Mouse (Mus musculus): ENCODE measurements around the gene Pomt1. TPM values are rescaled to one million over a fixed set of nuclear protein-coding genes. Genes with fewer than 3 reads are reported as not detected.

The Pomt1 gene
- polyA plus RNA-seq, 1 experiment from 2014 or later, result 20.2 TPM

DNA sequence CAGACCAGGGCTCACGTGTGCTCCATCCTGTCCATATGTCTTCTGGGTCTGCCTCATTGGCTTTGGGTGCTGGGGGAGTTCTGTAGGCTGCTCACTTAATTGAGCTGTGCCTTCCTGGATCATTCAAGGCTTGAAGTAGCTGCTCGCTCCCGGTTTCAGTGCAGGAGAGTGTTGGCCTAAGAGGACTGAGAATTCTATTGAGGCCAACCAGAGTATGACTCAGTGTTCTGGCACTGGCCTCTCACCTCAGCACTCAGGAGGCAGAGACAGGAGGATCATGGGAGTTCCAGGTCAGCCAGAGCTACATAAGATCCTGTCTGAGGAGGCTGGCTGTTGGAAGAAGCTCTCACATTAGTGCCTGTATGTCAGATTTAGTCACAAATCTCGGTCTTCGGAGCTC lies 18.3 kb upstream of the Pomt1 start:
- H3K36me3 ChIP-seq (ENCODE audit: control insufficient read depth, insufficient read depth, low read length), result peaks cover 100% of the 10 kb centered on the region
- H3K4me1 ChIP-seq (ENCODE audit: control insufficient read depth, insufficient read depth, low read length), result no peaks in the 10 kb centered on the region
- DNase-seq (ENCODE audit: low spot score), result no peak
- H3K4me2 ChIP-seq (ENCODE audit: low read depth, low read length), result no peak overlapping the region
- H3K27me3 ChIP-seq (replicated peaks; ENCODE audit: control insufficient read depth, insufficient read depth, low read length), result no peaks in the 10 kb centered on the region
- no peak overlapping the region for H3K9ac ChIP-seq (ENCODE audit: low read depth, low read length)
- WGBS, result 91% methylated on average over 5 of the region's 5 CpGs
- ATAC-seq (ENCODE audit: low read depth), result no peak
- no peaks in the 10 kb centered on the region for H3K9me3 ChIP-seq (ENCODE audit: control insufficient read depth, low read length)
- H3K27ac ChIP-seq (replicated peaks; ENCODE audit: low read depth, low read length), result no peak overlapping the region
- no peak overlapping the region for H3K4me3 ChIP-seq (ENCODE audit: low read depth, low read length)

DNA sequence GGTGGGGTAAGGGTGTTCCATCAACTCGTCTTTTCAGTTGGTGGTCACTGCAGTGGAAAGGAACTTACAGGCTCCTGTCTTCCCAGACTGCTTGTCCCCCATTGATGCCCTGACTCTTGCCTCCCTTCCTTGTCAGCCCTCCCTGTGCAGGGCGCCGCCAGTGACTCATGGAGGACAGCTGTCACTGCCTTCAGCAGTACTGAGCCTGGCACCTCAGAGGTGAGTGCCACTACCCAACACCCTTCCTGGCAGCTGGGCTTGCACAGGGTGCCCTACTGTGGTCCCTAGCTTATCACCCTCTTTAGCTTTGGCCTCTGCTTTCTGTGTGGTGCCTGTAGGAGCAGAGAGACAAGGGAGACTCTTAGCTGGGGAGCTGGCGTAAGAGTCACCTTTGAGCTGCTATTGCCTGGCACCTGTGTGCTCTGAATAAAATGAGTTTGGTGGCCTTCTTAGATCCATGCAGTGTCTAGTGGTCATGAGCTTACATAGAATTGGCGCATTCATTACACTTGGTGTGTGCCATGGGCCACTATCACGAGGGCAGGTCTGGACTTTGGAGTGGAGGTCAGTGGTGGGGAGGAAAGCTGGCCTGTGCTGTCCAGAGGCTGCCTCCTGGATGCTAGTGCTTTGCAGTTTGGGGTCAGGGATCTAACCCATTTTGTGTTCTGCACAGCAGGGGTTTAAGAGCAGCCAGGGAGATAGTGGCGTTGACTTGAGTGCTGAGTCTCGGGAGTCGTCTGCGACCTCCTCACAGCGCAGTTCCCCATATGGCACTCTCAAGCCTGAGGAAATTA lies 17.7 kb upstream of the Pomt1 start:
- no peak for DNase-seq (ENCODE audit: low spot score)
- H3K4me2 ChIP-seq (ENCODE audit: low read depth, low read length), result no peak overlapping the region
- peaks cover 100% of the 10 kb centered on the region for H3K36me3 ChIP-seq (ENCODE audit: control insufficient read depth, insufficient read depth, low read length)
- H3K9ac ChIP-seq (ENCODE audit: low read depth, low read length), result no peak overlapping the region
- 89% methylated on average over 9 of the region's 11 CpGs for WGBS
- H3K4me1 ChIP-seq (ENCODE audit: control insufficient read depth, insufficient read depth, low read length), result no peaks in the 10 kb centered on the region
- H3K27ac ChIP-seq (replicated peaks; ENCODE audit: low read depth, low read length), result no peak overlapping the region
- ATAC-seq (ENCODE audit: low read depth), result no peak
- H3K4me3 ChIP-seq (ENCODE audit: low read depth, low read length), result no peak overlapping the region
- no peaks in the 10 kb centered on the region for H3K27me3 ChIP-seq (replicated peaks; ENCODE audit: control insufficient read depth, insufficient read depth, low read length)
- H3K9me3 ChIP-seq (ENCODE audit: control insufficient read depth, low read length), result no peaks in the 10 kb centered on the region

DNA sequence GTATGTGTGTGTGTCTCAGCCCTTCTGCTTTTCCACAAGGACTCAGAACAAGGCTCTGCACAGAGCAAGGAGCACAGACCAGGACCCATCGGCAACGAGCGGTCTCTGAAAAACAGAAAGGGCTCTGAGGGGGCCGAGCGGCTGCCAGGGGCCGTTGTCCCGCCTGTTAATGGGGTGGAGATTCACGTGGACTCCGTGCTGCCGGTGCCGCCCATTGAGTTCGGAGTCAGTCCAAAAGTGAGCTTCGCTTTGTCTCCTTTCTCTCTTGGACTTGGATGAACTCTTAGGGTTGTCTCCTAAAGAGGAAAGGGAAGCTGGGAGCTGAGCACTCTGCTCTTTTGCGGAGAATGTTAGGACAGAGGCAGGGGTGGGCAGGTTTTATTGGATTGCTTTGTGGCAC lies 16.9 kb upstream of the Pomt1 start:
- ATAC-seq (ENCODE audit: low read depth) (no peak), DNase-seq (ENCODE audit: low spot score) (no peak)
- H3K4me1 ChIP-seq (ENCODE audit: control insufficient read depth, insufficient read depth, low read length), result no peaks in the 10 kb centered on the region

DNA sequence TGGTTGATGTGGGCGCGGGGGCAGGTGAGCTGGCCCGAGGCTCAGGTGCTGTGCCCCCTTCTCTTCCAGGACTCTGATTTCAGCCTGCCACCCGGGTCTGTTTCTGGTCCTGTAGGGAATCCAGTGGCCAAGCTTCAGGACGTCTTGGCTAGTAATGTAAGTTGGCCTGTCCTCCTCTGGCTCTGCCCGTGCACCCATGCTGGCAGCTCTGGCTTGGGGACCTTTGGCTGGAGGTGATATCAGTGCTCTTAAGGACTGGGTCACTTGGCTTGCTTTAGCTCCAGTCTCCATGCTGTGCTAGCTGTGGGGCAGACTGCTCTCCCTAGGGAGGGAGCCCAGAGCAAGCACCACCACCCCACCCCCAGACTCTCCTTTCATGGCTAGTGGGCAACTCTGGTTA lies 16.4 kb upstream of the Pomt1 start:
- DNase-seq (ENCODE audit: low spot score), result no peak
- no peak overlapping the region for H3K4me3 ChIP-seq (ENCODE audit: low read depth, low read length)
- H3K27me3 ChIP-seq (replicated peaks; ENCODE audit: control insufficient read depth, insufficient read depth, low read length), result no peaks in the 10 kb centered on the region
- no peak overlapping the region for H3K27ac ChIP-seq (replicated peaks; ENCODE audit: low read depth, low read length)
- H3K4me2 ChIP-seq (ENCODE audit: low read depth, low read length), result no peak overlapping the region
- WGBS, result 93% methylated on average over 4 of the region's 6 CpGs
- no peaks in the 10 kb centered on the region for H3K9me3 ChIP-seq (ENCODE audit: control insufficient read depth, low read length)
- no peak overlapping the region for H3K9ac ChIP-seq (ENCODE audit: low read depth, low read length)
- ATAC-seq (ENCODE audit: low read depth), result no peak
- H3K4me1 ChIP-seq (ENCODE audit: control insufficient read depth, insufficient read depth, low read length), result no peaks in the 10 kb centered on the region
- peaks cover 100% of the 10 kb centered on the region for H3K36me3 ChIP-seq (ENCODE audit: control insufficient read depth, insufficient read depth, low read length)

More for the DNA sequence above, 16.9 kb upstream of the Pomt1 start:
- WGBS, result 92% methylated on average over 14 of the region's 14 CpGs
- no peak overlapping the region for H3K27ac ChIP-seq (replicated peaks; ENCODE audit: low read depth, low read length)
- peaks cover 100% of the 10 kb centered on the region for H3K36me3 ChIP-seq (ENCODE audit: control insufficient read depth, insufficient read depth, low read length)
- H3K4me3 ChIP-seq (ENCODE audit: low read depth, low read length), result no peak overlapping the region
- no peak overlapping the region for H3K4me2 ChIP-seq (ENCODE audit: low read depth, low read length)
- H3K9ac ChIP-seq (ENCODE audit: low read depth, low read length), result no peak overlapping the region
- H3K27me3 ChIP-seq (replicated peaks; ENCODE audit: control insufficient read depth, insufficient read depth, low read length), result no peaks in the 10 kb centered on the region
- H3K9me3 ChIP-seq (ENCODE audit: control insufficient read depth, low read length), result no peaks in the 10 kb centered on the region

DNA sequence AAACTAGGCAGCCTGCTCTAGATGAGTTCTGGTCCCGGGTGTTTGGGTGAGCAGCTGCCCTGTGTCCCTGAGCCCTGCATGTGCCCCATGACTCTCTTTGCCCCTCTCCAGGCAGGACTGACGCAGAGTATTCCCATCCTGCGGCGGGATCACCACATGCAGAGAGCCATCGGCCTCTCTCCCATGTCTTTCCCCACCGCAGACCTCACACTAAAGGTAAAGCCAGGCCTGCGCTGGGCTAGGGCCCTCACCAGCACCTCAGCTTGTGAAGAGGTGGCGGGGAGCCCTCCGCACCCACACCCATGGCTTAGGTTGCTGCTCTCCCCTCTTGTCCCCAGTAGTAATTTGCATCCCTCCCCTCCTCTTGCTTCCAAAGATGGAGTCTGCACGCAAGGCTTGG lies 15.4 kb upstream of the Pomt1 start:
- H3K9me3 ChIP-seq (ENCODE audit: control insufficient read depth, low read length), result no peaks in the 10 kb centered on the region
- peaks cover 100% of the 10 kb centered on the region for H3K36me3 ChIP-seq (ENCODE audit: control insufficient read depth, insufficient read depth, low read length)
- no peak for ATAC-seq (ENCODE audit: low read depth)
- no peak overlapping the region for H3K4me3 ChIP-seq (ENCODE audit: low read depth, low read length)
- 97% methylated on average over 9 of the region's 10 CpGs for WGBS
- H3K4me2 ChIP-seq (ENCODE audit: low read depth, low read length), result no peak overlapping the region
- DNase-seq (ENCODE audit: low spot score), result no peak
- no peak overlapping the region for H3K27ac ChIP-seq (replicated peaks; ENCODE audit: low read depth, low read length)
- H3K9ac ChIP-seq (ENCODE audit: low read depth, low read length), result no peak overlapping the region
- H3K4me1 ChIP-seq (ENCODE audit: control insufficient read depth, insufficient read depth, low read length), result no peaks in the 10 kb centered on the region
- no peaks in the 10 kb centered on the region for H3K27me3 ChIP-seq (replicated peaks; ENCODE audit: control insufficient read depth, insufficient read depth, low read length)

DNA sequence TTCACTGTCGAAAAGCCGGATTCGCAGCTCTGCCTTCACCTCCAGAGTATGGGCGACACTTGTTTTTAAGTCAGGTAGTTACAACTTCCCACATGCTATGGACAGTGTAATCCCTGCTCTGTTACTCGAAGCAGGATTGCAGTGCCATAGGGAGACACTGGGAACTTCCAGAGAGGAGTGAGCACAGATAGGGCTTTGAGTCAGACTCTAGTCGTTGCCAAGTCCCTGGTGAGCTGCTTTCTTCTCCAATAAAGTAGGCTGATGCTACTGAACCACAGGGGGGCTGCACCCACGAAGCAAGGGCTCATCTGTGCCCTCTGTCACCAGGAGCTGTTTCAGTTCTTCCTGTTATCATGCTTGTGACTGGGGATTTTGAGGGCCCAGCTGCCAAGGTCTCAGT lies 14.8 kb upstream of the Pomt1 start:
- Histone ChIP-seq H3K9ac (ENCODE audit: low read depth, low read length) (no peak overlapping the region), H3K27ac (replicated peaks; ENCODE audit: low read depth, low read length) (no peak overlapping the region), H3K9me3 (ENCODE audit: control insufficient read depth, low read length) (no peaks in the 10 kb centered on the region), H3K4me3 (ENCODE audit: low read depth, low read length) (no peak overlapping the region), H3K36me3 (ENCODE audit: control insufficient read depth, insufficient read depth, low read length) (peaks cover 100% of the 10 kb centered on the region), H3K27me3 (replicated peaks; ENCODE audit: control insufficient read depth, insufficient read depth, low read length) (no peaks in the 10 kb centered on the region), H3K4me2 (ENCODE audit: low read depth, low read length) (no peak overlapping the region), H3K4me1 (ENCODE audit: control insufficient read depth, insufficient read depth, low read length) (no peaks in the 10 kb centered on the region)
- WGBS, result 89% methylated on average over 7 of the region's 7 CpGs
- ATAC-seq (ENCODE audit: low read depth), result no peak
- DNase-seq (ENCODE audit: low spot score), result no peak

DNA sequence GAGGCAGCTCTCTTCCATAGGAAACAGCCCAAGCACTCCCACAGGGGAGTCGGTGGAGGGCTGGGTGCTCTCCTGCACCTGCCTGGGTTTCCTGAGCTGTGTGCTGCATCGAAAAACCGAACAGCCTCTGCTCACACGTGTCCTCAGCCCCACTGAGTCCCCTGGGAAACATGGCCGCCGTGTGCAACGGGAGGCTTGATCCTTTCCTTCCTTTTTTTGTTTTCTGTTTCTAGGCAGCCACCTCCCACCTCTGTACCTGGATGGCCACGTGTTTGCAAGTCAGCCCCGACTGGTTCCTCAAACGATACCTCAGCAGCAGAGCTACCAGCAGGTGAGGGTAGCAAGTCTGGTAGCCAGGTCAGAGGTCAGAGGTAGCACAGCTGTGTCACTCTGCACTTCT lies 14.3 kb upstream of the Pomt1 start:
- Histone ChIP-seq H3K27ac (replicated peaks; ENCODE audit: low read depth, low read length) (no peak overlapping the region), H3K27me3 (replicated peaks; ENCODE audit: control insufficient read depth, insufficient read depth, low read length) (no peaks in the 10 kb centered on the region), H3K36me3 (ENCODE audit: control insufficient read depth, insufficient read depth, low read length) (peaks cover 100% of the 10 kb centered on the region), H3K9ac (ENCODE audit: low read depth, low read length) (no peak overlapping the region), H3K4me1 (ENCODE audit: control insufficient read depth, insufficient read depth, low read length) (no peaks in the 10 kb centered on the region), H3K4me3 (ENCODE audit: low read depth, low read length) (no peak overlapping the region), H3K4me2 (ENCODE audit: low read depth, low read length) (no peak overlapping the region), H3K9me3 (ENCODE audit: control insufficient read depth, low read length) (no peaks in the 10 kb centered on the region)
- DNase-seq (ENCODE audit: low spot score), result no peak
- WGBS, result 91% methylated on average over 10 of the region's 10 CpGs
- no peak for ATAC-seq (ENCODE audit: low read depth)

DNA sequence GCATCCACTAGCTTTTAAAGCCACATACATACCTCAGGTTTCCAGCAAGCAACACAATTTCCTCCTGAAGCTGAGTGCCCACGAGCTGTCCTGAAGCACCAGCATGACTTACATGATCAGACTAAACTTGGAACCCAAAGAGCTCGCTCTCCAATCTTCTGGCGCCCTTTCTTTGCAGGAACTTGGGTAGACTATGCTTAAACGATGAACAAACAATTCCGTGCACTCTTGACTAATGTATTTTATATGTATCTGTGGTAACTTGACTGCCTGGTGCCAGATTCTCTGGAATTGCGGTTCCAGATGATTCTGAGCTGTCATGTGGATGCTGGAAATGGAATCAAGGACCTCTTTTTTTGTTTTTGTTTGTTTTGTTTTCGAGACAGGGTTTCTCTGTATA lies 957 bp upstream of the Pomt1 start:
- WGBS, result 30% methylated on average over 7 of the region's 7 CpGs
- ATAC-seq (ENCODE audit: low read depth), result no peak
- Histone ChIP-seq H3K9ac (ENCODE audit: low read depth, low read length) (peak overlapping the region; percentile 67), H3K27ac (replicated peaks; ENCODE audit: low read depth, low read length) (peak overlapping the region; percentile 91), H3K4me1 (ENCODE audit: control insufficient read depth, insufficient read depth, low read length) (peaks cover 13% of the 10 kb centered on the region), H3K4me2 (ENCODE audit: low read depth, low read length) (peak overlapping the region; percentile 90), H3K4me3 (ENCODE audit: low read depth, low read length) (peak overlapping the region; percentile 63), H3K9me3 (ENCODE audit: control insufficient read depth, low read length) (no peaks in the 10 kb centered on the region), H3K27me3 (replicated peaks; ENCODE audit: control insufficient read depth, insufficient read depth, low read length) (no peaks in the 10 kb centered on the region), H3K36me3 (ENCODE audit: control insufficient read depth, insufficient read depth, low read length) (peaks cover 46% of the 10 kb centered on the region)
- DNase-seq (ENCODE audit: low spot score), result no peak

Measured in embryonic facial prominence, embryonic 14.5 days (tissue).